Mouse (Mus musculus): ENCODE measurements around the gene Boc.

Gene Boc

DNA sequence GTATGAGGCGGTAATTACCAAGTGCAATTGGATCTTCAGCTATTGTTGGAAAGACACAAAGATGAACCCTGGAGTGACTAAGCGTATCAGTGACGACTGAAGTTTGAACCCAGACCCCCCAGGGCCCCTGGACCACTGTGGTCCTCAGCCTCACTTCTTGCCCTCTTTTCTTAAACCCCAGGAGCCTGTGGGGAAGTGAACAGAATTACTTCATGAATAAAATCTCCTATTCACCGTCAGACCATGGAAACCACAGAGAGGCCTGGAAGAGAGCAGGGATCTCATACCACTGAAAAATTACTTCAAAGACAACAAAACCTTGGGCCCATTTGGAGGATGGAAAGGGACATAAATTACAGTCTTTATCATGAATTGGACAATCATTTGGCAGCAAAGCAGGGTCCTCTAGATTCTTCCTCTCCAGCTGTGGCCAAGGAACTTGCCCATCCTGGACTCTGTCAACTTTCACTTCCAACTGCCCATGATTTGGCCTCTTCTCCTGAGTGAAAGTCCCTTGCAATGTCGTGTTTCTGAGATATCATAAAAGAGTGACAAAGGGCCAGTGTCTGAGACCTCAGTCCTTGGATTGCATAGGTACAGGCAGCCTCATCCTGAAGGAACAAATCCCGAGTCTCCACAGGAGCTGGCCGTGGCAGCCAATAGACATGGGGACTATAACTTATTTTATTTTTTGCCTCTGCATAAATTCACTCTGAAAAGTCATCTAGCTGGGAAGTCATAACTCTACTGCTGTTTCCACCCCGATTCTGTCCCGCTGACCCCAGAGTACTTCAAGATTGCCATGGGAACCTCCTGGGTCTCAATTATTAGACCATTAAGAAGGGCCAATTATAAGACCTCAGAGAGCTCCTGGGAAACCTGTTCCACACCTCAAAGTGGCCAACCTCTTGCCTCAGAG, 2.6 kb downstream of the Boc start:
- in situ Hi-C loops (cut with MboI; ENCODE audit: low pct_unique_long_range_greater_than_20kb in 1 of 2, low sequenced_read_pairs in 2 of 2, unreplicated experiment in 1 of 2): no loop called here

DNA sequence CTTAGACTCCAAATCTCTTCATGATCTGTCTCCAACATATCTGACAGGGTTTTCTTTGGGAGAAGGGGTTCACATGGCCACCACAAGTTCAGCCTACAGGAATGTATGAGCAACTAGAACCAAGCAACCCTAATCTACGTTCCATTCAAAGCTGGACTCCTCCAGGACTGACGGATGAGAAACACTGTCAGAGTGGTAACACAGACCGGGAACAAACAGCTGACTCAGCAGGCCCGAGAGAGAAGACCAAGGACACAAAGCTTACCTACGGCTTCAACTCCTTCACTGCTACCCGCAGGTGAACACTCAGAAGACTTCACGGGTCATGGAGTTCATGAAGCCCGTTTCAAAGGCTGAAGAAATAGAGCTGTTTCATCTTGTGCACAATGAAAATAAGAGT, 4.8 kb downstream of the Boc start:
- in situ Hi-C loops (cut with MboI; ENCODE audit: low pct_unique_long_range_greater_than_20kb in 1 of 2, low sequenced_read_pairs in 2 of 2, unreplicated experiment in 1 of 2): no loop called here

DNA sequence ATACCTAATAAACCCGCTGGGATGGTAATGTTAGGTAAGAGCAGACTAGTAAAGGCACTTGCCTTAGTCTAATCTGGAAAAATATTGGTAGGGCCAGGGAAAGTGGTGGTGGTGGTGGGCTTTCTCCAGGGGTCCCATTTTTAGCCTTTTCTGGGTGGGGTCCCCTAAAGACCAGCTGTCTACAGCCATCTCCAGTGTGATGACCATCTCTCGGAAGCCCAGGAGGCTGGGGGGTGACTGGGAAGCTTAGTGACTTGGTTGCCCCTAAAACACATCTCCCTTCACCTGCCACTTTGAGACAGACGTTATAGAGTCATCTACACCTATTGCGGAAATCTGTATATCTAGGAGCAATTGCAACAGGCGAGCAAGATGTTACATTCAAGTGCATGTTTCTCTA, 6.0 kb downstream of the Boc start:
- in situ Hi-C loops (cut with MboI; ENCODE audit: low pct_unique_long_range_greater_than_20kb in 1 of 2, low sequenced_read_pairs in 2 of 2, unreplicated experiment in 1 of 2): no loop called here

DNA sequence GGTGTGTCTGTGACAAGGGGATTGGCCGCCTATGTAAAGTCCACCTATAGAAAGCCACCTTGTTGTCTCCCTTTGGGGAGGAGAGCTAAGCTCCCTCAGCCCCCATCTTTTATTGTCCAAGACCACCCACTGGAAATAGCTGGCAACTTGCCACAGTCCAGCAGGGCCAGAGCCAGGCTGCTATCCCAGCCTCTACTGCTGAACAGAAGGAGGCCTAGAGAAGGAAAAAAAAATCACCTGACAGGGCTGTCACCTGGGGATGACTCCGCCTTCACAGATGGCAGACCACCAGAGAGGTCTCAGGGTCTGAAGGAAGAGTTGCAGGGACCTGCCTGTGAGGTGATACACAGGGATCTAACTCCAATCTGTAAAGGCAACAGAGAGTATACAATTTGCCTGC, 6.7 kb downstream of the Boc start:
- in situ Hi-C loops (cut with MboI; ENCODE audit: low pct_unique_long_range_greater_than_20kb in 1 of 2, low sequenced_read_pairs in 2 of 2, unreplicated experiment in 1 of 2): no loop called here

DNA sequence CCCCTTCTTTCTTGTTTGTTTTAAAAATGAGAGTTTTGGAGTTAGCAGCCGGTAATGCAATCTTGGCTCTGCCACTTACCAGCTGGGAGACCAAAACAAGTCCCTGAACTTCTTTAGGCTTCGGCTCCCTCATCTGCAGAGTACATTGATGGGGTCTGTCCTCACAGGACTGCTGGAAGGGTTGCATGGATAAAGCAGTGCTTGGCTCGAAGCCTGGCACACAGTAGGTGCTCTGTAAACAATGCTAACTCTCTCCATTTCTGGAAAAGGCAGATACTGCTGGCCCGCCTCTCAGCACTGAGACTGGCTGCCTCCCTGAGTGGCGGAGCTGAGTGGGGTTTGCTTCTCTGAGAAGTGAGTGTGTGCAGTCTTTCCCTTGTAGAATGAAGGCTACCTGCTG, 7.2 kb downstream of the Boc start:
- in situ Hi-C loops (cut with MboI; ENCODE audit: low pct_unique_long_range_greater_than_20kb in 1 of 2, low sequenced_read_pairs in 2 of 2, unreplicated experiment in 1 of 2): no loop called here

DNA sequence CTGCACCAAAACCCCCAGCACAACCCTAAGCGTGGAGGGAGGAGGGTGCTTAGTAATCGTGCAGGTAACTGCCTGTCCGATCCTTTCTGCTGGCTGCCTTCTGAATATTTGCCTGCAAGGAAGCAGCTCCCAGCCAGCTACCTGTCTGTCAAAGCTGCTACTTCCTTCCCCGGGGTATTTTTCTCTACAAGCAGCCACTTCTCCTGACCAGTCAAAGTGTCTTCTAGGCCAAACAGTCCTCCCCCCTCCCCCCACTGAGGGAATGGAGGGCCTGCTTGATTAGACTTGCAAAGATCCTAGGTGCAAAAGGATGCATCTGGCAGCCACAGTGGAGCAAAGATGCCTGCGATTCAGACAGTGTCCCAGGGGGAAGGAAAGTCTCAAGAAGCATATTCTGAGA, 7.9 kb downstream of the Boc start:
- in situ Hi-C loops (cut with MboI; ENCODE audit: low pct_unique_long_range_greater_than_20kb in 1 of 2, low sequenced_read_pairs in 2 of 2, unreplicated experiment in 1 of 2): no loop called here

DNA sequence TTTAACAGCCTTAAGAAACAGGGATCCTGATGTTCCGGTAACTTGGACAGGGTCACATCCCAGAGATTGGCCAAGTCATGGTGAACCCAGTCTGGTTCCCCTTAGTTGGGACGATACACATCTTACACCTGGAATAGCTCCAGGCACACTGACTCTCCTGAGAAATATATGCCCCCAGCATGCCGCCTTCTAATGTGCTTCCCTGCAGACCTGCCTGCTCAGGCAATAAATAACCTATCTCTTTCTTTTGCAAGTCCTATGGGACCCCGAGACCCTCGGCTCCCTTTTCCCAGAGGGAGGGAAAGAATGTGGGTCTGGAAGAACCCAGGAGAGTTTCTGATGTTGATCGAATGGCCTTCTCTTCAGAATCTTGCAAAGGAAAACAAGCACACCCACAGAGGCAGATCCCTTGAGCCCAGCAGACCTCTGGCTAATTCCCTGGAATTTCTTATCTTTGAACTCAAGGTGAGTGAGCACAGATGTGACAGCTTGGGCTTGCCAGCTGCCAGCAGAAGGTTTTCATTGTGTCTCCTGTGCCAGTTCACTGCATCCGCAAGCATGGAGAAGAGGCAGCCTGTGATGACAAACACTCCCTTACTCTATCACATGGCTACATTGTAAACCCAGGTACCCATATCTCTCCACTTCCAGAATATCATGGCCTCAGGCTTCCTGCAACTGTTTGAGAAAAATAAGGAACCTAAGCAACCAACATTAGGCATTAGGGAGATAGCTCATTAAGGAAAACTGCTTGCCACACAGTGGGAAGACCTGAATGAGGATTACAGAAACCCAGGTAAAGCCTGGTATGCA, 8.6 kb downstream of the Boc start:
- in situ Hi-C loops (cut with MboI; ENCODE audit: low pct_unique_long_range_greater_than_20kb in 1 of 2, low sequenced_read_pairs in 2 of 2, unreplicated experiment in 1 of 2): no loop called here

DNA sequence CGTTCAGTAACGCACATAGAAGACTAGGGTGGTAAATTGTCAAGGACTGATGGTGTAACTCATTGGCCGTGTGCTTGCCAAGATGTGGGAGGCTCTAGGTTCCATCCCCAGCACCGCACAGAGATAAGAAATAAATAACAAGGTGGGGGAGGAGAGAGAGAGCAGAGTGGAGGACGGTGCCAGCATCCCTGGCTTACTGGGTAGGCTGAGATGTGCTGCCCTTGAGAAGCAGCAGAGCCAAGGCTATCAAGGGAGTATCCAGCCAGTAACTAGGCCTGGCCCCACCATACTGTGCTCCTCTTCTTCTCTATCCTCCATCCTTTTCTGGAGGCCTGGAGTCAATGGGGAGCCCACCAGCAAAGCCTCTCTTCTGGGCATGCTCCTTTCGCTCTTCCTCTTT, 9.3 kb downstream of the Boc start:
- in situ Hi-C loops (cut with MboI; ENCODE audit: low pct_unique_long_range_greater_than_20kb in 1 of 2, low sequenced_read_pairs in 2 of 2, unreplicated experiment in 1 of 2): no loop called here

DNA sequence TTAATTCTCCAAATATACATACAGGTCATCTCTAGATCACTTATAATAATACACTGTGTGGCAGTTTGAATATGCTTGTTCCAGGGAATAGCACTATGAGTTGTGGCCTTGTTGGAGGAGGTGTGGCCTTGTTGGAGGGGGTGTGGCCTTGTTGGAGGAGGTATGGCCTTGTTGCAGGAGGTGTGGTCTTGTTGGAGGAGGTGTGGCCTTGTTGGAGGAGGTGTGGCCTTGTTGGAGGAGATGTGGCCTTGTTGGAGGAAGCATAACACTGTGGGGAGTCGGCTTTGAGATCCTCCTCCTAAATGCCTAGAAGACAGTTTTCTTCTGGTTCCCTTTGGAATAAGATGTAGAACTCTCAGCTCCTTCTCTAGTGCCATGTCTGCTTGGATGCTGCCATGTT, 10.7 kb downstream of the Boc start:
- in situ Hi-C loops (cut with MboI; ENCODE audit: low pct_unique_long_range_greater_than_20kb in 1 of 2, low sequenced_read_pairs in 2 of 2, unreplicated experiment in 1 of 2): no loop called here

DNA sequence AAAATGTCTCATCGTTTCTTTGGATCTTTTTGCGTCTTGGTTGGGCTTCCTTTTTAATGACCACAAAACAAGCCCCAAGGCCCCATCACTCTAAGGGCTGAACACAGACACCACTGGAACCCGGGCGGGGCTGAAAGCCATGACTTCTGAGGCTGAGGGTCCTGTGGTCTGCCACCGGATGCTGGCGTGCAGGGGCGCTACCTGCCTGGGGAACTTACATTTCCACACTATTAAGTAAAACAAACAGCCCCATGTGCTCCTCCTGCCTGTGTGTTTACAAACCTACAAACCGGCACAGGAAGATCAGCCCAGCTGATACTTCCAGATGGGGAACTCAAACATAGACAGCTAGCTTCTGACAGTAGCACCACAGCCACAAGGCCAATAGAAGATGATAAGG, 11.9 kb downstream of the Boc start:
- in situ Hi-C loops (cut with MboI; ENCODE audit: low pct_unique_long_range_greater_than_20kb in 1 of 2, low sequenced_read_pairs in 2 of 2, unreplicated experiment in 1 of 2): no loop called here

DNA sequence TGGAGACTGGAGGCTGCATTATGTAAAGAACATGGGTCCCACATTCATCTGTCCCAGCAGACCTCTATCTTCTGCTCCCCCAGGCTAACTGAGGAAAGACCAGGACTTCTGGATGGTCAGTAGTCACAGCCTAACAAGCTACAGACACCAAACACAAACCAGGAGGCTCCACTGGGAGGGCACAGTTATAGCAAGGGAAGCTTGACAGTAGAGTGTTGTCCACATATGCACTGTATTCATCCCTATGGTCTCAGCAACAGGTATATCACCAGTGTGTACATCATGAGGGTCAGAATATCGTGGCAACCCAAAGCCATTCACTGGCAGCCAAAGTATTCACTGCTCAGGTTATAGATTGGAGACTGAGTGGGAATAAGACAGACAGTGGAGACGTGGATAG, 12.8 kb downstream of the Boc start:
- in situ Hi-C loops (cut with MboI; ENCODE audit: low pct_unique_long_range_greater_than_20kb in 1 of 2, low sequenced_read_pairs in 2 of 2, unreplicated experiment in 1 of 2): no loop called here

DNA sequence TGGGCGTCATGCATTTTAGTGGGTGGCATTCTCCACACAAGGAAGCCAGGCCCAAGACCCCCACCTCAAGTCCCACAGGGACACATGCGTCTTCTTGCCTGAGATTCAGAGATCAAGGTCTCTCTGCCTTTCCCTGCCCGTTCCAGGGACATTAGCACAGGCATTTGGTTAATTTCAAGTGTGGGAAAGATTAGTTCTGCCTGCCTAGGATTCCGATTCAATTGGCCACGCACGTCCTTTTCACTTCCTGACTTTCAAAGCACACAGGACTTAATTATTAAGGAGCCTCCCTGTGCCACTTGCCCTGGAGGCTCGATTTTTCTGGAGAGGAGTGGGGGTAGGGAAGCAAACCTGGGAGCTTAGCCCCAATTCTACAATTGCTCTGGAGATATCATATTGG, 13.5 kb downstream of the Boc start:
- in situ Hi-C loops (cut with MboI; ENCODE audit: low pct_unique_long_range_greater_than_20kb in 1 of 2, low sequenced_read_pairs in 2 of 2, unreplicated experiment in 1 of 2): no loop called here

DNA sequence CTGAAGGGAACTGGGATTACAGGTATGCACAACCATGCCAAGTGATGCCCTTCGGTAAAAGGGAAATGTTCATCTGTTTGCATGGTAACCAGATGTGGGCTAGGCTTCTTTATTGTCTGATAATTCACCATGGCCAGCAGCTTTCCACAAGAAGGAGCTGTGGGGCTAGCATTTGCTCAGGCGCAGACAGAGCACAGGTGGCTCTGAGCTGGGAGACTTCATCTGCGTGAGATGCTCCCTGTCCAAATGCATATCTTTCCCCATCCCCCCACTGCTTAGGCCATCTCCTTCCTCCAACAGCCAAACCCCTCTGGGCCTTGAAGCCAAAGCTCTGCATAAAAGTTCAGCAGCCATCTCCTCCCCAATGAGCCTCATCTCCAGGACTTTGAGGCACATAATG, 15.6 kb downstream of the Boc start:
- in situ Hi-C loops (cut with MboI; ENCODE audit: low pct_unique_long_range_greater_than_20kb in 1 of 2, low sequenced_read_pairs in 2 of 2, unreplicated experiment in 1 of 2): no loop called here

DNA sequence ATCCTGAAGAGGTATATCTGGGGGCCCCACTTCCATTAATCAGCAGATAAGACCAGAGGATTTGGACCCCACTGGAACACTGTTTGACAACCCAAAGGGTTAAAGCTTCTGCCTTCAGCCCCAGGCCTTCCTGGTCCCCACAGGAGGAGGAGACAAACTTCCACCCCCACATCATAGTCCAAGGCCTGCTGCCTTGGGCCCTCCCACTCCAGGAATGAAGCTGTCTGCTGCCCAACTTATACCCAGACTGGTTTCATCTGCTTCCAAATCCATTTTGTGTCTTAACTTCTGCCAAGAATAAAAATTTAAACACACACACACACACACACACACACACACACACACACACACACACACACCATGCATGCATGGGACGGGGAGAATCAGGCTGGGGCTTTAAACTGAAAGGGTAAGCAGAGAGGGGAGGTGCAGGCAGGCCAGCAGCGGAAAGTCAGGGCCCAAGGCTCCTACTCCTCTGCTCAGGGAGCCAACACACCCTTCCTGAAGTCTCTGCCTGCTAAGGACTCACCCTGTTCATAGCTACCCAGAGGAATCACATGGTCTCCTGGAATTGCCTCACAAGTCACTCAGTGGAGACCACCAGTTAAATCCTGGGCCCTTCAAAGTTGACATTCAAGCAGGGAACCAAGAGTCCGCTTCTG, 16.5 kb downstream of the Boc start:
- in situ Hi-C loops (cut with MboI; ENCODE audit: low pct_unique_long_range_greater_than_20kb in 1 of 2, low sequenced_read_pairs in 2 of 2, unreplicated experiment in 1 of 2): no loop called here

DNA sequence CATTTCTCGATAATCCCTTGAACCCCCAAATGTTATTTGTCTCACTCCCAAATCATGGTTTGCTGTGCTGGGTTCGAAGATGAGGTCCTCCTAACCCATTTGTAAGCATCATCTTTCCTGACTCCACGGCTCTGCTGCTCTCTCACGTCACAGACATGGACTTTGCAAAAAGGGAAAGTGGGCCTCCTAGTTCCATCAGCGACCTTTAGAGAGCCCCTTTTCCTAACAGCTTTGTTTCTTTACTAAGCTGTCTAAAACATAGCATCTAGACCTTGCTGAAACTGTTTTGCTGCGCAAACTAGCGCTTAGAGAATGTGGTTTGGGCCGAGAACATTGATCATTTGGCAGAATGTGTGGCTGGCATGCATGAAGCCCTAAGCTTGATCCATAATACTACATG, 19.1 kb downstream of the Boc start:
- in situ Hi-C loops (cut with MboI; ENCODE audit: low pct_unique_long_range_greater_than_20kb in 1 of 2, low sequenced_read_pairs in 2 of 2, unreplicated experiment in 1 of 2): no loop called here

DNA sequence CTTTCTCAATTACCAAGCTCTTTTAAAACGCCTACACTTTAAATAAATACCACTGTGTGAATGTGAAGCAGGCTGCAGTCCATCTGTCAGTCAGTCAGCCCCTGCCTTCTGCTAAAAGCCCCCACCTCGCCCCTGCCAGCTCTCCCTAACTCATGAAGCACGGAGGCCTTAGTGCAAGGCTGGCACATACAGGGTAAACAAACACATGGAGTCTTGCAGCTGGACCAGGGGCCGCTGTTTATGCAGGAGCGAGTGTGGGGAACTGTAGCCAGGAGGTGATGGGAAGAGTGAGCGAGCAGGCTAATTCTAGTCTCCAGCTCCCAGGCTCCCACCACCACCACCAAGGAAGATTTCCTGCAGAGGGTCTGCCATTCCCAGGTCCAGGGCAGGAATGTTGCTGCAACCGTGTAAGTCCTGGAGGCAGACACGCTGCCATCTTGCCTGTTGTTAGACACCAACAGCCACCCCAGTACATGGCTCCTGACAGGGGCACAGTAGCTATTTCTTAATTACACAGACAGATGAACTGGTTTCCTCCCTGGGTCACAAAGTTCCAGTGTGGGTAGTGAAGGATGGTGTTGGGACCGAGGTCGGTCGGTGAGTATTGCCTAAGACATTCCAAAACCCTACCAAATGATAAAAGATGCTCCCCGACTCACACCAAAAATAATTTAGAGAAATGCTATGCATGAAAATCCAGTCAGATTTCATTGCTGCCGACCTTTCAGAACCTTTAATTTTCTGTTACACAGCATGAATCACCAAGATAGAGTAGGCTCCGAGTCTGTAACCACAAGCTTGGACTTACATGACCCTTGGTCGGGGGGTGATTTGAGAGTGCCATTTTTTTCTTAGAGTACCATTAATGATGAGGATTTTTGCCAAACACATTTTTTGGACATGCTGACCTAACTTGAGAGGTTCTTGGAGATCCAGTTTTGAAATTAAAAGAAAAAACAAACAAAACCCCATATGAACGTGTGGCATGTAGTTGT, 20.0 kb downstream of the Boc start:
- in situ Hi-C loops (cut with MboI; ENCODE audit: low pct_unique_long_range_greater_than_20kb in 1 of 2, low sequenced_read_pairs in 2 of 2, unreplicated experiment in 1 of 2): no loop called here

DNA sequence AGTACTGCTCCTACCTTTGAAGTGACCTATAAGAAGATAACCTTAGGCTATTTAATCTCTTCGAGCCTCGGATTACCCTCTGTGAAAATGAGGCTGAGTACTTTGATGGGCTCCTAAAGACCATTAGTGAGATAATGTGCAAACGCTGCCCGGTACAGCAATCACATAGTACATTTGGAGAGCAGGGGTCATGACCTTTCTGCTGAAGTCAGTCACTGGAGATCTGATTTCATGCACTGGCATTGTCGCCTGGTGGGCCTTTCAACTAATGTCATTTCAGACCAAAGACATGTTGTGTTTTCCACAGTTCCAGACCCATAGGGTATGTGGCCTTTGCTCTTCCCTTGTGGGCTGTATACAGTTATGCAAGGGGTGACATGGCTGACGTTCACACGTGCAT, 24.6 kb downstream of the Boc start:
- in situ Hi-C loops (cut with MboI; ENCODE audit: low pct_unique_long_range_greater_than_20kb in 1 of 2, low sequenced_read_pairs in 2 of 2, unreplicated experiment in 1 of 2): no loop called here

DNA sequence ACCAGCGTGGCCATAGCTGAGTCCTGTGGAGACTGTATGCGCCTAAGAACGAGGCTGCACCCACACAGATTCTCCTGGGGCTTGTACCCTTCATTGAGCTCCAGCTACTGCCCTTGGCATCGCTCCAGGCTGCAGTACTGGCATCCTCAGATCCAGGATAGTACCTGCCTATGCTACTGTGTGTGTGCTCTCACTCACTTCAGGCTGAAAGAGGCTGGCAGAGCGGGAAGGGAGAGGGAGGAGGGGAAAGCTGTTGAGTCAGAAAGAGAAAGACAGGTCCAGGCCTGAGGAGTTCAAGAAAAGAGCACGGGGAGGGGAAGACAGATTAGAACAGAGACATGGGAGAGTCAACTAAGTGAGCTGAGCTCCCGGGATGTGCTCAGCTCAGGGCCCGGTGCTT, 25.2 kb downstream of the Boc start:
- in situ Hi-C loops (cut with MboI; ENCODE audit: low pct_unique_long_range_greater_than_20kb in 1 of 2, low sequenced_read_pairs in 2 of 2, unreplicated experiment in 1 of 2): no loop called here
